Mouse (Mus musculus): ENCODE measurements around the gene Gm49358.

Gm49358 gene

DNA sequence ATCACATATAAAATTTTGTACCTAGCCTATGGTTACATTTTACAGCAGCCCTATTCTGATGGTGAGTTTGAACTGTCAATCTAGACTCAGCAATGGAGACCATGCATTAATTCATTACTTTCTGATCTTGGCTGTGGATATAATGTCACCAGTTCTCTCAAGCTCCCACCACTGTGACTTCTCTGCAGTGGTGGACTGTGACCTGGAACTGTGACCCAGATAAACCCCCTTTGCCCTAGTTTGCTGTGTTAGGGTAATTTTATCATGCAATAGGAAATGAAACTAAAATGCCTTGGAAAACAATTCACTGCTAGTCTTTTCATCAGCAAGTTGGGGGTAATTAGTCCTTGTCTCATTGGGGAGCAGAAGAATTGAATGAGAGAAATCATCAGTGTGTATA lies 117.7 kb downstream of the Gm49358 start:
- no peak for DNase-seq
